Mouse (Mus musculus) G1E (cell line): ENCODE results near the gene Kat6b.

Experiments
- CTCF ChIP-seq: IDR thresholded peaks from 2 replicates; pipeline ENCODE4 v1.5.1; 2012; ENCODE audit warnings: low read depth, low read length, inconsistent platforms, mixed read lengths
- GATA1 ChIP-seq: IDR thresholded peaks from 2 replicates; pipeline ENCODE4 v1.6.1; 2012; ENCODE audit warnings: borderline replicate concordance, low read length, inconsistent platforms, mixed read lengths
- GATA2 ChIP-seq: IDR thresholded peaks from 2 replicates; pipeline ENCODE4 v1.6.1; 2012; ENCODE audit warnings: low read depth, low read length, inconsistent platforms, borderline replicate concordance
- POLR2AphosphoS5 ChIP-seq: IDR thresholded peaks from 2 replicates; pipeline ENCODE4 v1.6.1; 2012; ENCODE audit warnings: low read depth, low read length, inconsistent platforms; ENCODE audit not compliant: insufficient replicate concordance
- TAL1 ChIP-seq: conservative IDR thresholded peaks from 2 replicates; pipeline ENCODE4 v1.6.1; 2012; ENCODE audit warnings: low read depth, low read length, inconsistent platforms, mixed read lengths

DNA sequence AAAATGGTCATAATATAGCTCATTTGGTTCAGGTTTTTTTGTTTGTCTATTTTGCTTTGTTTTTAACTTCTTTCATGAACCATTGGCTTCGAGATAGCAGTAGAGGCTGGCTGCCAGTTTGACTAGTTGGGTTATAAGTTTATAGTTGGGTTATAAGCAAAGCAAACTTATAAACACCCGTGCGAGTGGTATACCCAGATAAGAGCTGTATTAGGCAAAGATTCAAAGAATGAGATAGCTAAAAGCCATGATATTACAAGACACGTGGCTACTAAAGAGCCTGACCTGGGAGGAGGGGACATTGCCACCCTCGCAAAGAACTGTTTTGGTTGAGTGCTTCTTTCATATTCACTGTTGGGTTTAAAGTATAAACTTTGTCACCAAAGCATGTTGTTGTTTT lies 102.6 kb downstream of the Kat6b start:
- no peak for TF ChIP-seq CTCF
- no peak for TF ChIP-seq GATA1
- no peak for TF ChIP-seq GATA2
- no peak for TF ChIP-seq POLR2AphosphoS5
- peak; percentile 40; the same call in 1 of the 2 replicates for TF ChIP-seq TAL1
